Mouse (Mus musculus): Measurements from ENCODE around the gene Hoxd4. TPM values are rescaled to one million over a fixed set of nuclear protein-coding genes. Genes with fewer than 3 reads are reported as not detected.

Gene Hoxd4
- total RNA-seq, 2 experiments from 2014 or later, result not detected

DNA sequence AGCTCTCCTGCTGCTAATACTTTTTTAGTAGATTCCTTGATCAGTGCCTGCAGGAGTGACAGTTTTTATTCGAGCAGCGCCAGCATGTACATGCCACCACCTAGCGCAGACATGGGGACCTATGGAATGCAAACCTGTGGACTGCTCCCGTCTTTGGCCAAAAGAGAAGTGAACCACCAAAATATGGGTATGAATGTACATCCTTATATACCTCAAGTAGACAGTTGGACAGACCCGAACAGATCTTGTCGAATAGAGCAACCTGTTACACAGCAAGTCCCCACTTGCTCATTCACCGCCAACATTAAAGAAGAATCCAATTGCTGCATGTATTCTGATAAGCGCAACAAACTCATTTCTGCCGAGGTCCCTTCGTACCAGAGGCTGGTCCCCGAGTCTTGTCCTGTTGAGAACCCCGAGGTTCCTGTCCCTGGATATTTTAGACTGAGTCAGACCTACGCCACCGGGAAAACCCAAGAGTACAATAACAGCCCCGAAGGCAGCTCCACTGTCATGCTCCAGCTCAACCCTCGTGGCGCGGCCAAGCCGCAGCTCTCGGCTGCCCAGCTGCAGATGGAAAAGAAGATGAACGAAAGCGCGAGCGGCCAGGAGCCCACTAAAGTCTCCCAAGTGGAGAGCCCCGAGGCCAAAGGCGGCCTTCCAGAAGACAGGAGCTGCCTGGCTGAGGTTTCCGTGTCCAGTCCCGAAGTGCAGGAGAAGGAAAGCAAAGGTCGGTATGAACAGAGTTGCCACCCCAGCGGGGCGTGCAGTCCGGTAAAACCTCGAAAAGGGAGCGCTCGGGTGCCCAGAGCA, 19.5 kb upstream of the Hoxd4 start:
- no peak for DNase-seq (ENCODE audit: low spot score in 2 of 2)

DNA sequence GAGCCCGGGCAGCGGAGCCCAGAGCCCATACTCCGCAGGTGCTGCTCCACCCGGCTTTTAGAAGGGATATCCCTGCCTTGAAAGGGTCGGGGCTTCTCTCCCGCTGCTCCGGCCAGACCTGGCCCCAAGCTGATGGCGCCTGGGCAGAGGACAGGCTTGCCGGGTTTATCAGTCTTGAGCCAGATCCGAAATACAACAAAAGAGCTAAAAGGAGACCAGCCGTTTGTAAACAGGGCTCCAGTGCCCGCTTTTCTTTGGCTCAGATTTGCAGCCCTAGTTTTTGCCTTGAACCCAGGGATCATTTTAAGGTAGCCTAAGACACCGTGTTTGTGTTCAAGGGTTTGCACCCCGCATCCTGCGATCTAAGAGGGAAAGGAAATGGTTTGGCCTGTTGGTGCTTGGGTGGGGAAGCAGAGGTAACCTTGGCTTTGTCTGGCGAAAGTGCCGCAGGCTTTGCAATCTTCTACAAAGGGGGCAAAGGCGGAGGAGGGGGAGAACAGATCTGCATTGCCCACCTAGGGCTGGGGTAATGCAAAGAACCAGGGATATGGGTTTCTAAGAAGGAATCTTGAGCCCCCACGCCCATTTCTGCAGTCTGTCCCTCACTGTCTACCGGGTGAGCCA, 18.8 kb upstream of the Hoxd4 start:
- no peak for DNase-seq (ENCODE audit: low spot score in 2 of 2)

DNA sequence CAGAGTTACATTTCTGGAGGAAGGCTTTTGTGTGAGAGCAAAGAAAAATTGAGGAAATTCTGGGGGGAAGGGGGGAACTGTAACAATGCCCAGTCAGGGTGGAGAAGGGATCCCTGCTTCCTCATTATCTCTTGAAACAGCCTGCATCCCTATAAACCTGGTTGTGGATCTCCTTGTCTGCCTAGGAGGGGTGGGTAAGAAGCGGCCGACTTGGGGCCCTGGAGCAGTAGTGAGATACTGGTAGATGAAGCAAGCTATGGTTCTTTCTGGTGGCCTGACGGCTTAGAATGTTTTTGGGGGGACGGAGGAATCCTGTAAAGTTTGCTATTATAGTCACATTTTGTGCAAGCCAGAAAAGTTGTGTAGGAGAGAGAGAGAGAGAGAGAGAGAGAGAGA, 18.3 kb upstream of the Hoxd4 start:
- DNase-seq (ENCODE audit: low spot score in 2 of 2), result no peak

- DNase-seq (ENCODE audit: low spot score in 2 of 2), result no peak
Measured at GRCm38 (mm10) chr2:74694066-74694465, 17.7 kb upstream of the Hoxd4 start.

GRCm38 (mm10) chr2:74695383-74695782, 16.3 kb upstream of the Hoxd4 start:
- no peak for DNase-seq (ENCODE audit: low spot score in 2 of 2)

GRCm38 (mm10) chr2:74695813-74696430, 15.8 kb upstream of the Hoxd4 start:
- DNase-seq (ENCODE audit: low spot score in 2 of 2), result no peak

GRCm38 (mm10) chr2:74696442-74697335, 15.0 kb upstream of the Hoxd4 start:
- DNase-seq (ENCODE audit: low spot score in 2 of 2), result no peak

DNA sequence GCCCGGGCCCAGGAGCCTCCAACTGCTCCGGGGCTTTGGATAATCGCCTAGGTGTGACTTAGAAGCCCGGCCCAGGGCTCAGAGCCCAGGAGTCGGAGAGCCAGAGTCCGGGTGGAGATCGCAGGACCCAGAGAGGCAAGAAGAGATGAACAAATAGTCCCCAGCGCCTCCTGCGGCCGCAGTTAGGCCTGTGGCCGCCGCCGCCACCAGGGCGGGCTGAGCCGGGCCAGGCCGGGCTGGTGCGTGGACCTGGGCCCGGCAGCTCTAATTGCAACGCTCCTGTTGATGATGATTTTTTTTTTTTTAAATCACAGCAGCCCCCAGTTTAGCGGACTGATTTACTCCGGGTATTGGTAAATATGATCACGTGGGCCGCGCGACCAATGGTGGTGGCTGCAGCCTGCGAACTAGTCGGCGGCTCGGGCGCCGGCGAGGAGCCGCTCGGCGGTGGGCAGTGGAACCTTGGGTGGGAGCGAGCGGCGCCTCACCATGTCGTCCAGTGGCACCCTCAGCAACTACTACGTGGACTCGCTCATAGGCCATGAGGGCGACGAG, 14.1 kb upstream of the Hoxd4 start, which contains the start of gene Hoxd9:
Hoxd9 (plus strand) TSS at position 161 of the 555 bp plus-strand sequence.
- DNase-seq (ENCODE audit: low spot score in 2 of 2), result no peak

DNA sequence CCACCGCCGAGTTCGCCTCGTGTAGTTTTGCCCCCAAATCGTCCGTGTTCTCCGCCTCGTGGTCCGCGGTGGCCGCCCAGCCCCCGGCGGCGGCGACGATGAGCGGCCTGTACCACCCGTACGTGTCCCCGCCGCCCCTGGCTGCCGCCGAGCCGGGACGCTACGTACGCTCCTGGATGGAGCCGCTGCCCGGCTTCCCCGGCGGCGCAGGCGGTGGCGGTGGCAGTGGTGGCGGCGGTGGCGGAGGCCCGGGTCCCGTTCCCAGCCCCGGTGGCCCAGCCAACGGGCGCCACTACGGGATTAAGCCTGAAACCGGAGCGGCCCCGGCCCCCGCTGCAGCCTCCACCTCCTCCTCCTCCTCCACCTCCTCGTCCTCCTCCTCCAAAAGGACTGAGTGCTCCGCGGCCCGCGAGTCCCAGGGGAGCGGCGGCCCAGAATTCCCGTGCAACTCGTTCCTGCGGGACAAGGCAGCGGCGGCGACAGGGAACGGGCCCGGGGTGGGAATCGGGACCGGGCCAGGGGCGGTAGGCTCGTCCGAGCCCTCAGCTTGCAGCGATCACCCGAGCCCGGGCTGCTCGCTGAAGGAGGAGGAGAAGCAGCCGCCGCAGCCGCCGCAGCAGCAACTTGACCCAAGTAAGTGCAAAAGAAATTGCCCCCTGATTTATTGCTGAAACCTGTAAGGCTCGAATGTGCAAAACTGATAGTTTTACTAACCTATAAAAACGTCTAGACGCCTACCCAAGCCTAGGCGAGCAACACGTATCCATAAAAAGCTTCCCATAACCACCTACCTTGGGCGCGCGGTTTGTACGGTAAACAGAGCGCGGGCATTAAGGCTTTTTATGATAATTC, 13.3 kb upstream of the Hoxd4 start:
- DNase-seq (ENCODE audit: low spot score in 2 of 2), result no peak

DNA sequence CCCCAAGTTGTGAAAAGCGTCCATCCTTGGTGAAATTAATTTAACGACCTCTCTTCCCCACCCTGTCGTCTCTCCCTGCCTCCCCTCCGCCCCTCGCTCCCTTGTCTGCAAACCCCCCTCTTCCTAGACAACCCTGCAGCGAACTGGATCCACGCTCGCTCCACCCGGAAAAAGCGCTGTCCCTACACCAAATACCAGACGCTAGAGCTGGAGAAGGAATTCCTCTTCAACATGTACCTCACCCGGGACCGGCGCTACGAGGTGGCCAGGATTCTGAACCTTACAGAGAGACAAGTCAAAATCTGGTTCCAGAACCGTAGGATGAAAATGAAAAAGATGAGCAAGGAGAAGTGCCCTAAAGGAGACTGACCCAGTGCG, 12.7 kb upstream of the Hoxd4 start:
- DNase-seq (ENCODE audit: low spot score in 2 of 2), result no peak

- DNase-seq (ENCODE audit: low spot score in 2 of 2), result no peak
Measured at GRCm38 (mm10) chr2:74699664-74700545, 11.8 kb upstream of the Hoxd4 start.

DNA sequence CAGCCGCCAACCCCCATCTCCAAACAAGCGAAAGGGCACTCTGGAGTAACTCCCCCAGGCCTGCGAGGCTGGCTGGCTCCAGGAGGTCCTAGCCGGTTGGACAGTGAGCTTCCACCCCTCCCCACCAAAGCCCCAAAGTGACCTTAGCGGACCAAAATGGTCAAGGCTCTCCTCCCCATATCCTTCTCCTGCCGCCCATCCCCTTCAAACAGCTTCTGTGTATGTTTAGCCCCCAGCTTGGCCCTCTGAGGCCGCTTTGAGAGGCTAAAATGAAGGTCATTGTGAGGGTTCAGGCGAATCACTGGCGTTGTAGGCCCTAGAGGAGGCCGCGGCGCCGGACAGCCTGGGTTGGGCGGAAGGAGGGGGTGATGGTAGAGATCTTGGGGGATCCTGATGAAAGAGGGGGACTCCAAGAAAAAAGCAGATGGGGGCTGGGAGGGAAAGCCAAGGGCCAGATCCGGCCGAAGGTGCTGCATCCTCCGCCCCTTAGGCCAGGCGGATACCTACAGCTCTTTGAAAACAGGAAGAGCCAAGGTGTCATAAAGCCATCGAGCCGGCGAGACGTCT, 11.1 kb upstream of the Hoxd4 start:
- DNase-seq (ENCODE audit: low spot score in 2 of 2), result no peak

- peak; percentile 74 to 84 for DNase-seq (ENCODE audit: low spot score in 2 of 2)
Measured at GRCm38 (mm10) chr2:74701949-74702819, 9.5 kb upstream of the Hoxd4 start.

DNA sequence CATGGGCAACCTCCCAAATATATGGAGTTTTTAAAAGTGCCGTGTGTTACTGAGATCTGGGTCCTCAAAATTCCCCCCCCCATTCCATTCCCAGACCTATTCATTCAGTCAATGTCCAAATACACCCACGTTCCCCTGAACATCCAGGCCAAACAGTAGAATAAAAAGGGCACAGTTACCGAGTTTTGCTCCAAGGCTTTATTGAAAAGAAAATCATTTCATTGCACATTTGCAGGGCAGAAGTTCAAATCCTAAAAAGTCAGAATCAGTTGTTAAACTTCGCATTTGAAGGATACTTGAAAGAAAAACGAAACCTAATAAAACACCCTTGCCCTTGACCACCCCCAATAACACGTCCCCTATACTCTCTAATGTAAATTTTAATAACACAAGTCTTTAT, 8.9 kb upstream of the Hoxd4 start:
- DNase-seq (ENCODE audit: low spot score in 2 of 2), result no peak

- no peak for DNase-seq (ENCODE audit: low spot score in 2 of 2)
Measured at GRCm38 (mm10) chr2:74703317-74703716, 8.4 kb upstream of the Hoxd4 start.

DNA sequence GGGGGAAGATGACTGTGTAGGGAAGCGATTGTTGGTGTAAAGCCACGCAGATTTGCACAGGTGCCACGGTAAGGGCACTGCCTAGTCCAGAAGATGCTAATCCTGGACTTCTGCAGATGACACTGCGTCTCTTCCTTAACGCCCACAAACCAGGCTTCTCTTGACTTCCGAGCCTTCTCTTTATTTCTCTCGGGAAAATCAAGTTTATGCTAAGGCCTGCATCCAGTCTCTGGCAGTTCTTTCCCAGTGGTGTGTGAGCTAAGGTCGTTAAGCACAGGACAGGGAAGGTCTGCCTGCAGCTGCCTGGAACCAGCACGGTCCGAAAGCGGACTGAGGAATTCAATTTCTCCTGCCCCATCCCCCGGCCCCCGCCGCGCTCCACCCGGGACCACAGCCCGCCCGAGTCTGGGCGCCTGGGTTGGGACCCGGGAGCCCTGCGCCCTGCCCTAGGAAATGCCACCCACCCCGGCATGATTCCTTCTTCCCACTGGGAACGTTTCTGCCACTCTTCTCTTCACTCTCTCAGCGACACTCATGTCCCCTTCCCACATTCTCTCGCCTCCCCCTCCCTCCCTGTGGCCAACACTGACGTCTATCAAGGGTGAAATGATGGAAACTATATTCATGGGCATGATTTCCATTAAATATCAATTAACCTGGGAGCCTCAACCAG, 7.9 kb upstream of the Hoxd4 start:
- DNase-seq (ENCODE audit: low spot score in 2 of 2), result no peak

DNA sequence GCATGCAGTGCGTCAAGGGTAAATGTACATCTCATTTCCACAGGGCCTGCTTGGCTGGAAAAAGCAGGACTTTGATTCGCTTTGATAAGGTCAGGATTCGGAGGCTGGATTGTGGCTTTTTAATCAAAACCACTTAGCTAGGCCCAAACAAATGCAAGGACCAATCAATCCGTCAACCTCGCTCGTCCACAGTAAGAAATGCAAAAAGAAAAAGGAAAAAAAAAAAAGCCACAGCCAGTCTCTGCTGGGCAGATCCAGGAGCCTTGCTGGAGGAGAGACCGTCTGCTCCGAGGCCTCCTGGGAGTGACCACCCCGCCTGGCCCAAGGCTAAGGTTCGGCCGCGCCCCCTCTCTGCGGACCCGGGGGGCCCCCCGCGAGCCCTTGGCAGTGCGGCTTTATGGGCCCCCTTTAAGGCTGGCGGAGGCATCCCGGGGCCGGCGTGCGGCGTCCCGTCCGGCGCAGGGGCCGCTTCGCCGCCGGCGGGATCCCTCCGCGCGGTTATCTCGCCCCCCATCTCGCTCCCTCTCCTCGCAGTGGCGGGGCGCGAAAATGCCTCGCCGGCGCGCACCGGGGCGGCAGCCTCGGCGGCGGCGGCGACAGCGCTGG, 7.2 kb upstream of the Hoxd4 start, which contains the start of gene Hoxd8:
Hoxd8 (plus strand) TSS at position 223 of the 606 bp plus-strand sequence.
- no peak for DNase-seq (ENCODE audit: low spot score in 2 of 2)
